ENCODE assay signal across 26 mouse cellular contexts in the genomic region with DNA sequence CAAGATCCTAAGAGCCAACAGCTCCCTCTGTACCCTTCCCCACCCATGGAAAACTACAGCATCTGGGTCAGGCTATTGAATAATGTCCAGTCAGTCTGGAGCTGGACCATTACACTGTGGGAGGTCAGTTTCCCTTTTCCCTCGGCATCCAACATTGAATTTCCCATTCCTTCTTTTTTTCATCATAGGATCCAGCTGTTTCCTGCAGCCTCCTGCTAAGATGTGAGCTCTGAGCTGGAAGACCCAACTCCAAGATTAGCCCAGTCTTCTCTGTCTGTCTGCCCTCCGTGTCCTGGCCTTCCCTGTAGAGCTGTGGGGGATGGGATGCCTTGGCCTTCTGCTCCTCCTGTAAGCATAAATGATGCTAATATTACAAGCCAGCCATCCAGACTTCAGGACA.
DNase-seq lines count a peak whose midpoint lies in the region; ATAC-seq lines count a peak whose summit lies in the region.
"Had no signal": no experiment of that assay in that cellular context is flagged by ENCODE, and none has a peak within 500 bp of the region (broad histone marks: within the 10 kb centered on the region; RNA-seq: fewer than 3 reads in every experiment).

No protein-coding gene starts in this region.

- no peak overlapping the region for H3K4me3 ChIP-seq in kidney, embryonic 14.5 days (ENCODE audit: low read length)
- no peak overlapping the region for H3K4me3 ChIP-seq in midbrain, embryonic 15.5 days
- H3K4me3 ChIP-seq: embryonic facial prominence, embryonic 12.5 days; heart, adult 2 months; layer of hippocampus, adult 2 months had no signal

- no peaks in the 10 kb centered on the region for H3K36me3 ChIP-seq in kidney, embryonic 14.5 days (ENCODE audit: control insufficient read depth, insufficient read depth, low read length)
- no peaks in the 10 kb centered on the region for H3K36me3 ChIP-seq in midbrain, embryonic 15.5 days (replicated peaks)
- H3K36me3 ChIP-seq: embryonic facial prominence, embryonic 12.5 days; G1E had no signal

- no peak overlapping the region for H3K9ac ChIP-seq in kidney, embryonic 14.5 days (ENCODE audit: low read depth, low read length)
- no peak overlapping the region for H3K9ac ChIP-seq in midbrain, embryonic 15.5 days
- H3K9ac ChIP-seq: embryonic facial prominence, embryonic 12.5 days; forebrain, postnatal 0 days; hindbrain, embryonic 14.5 days; liver, postnatal 0 days had no signal

- no peaks in the 10 kb centered on the region for H3K27me3 ChIP-seq in kidney, embryonic 14.5 days (ENCODE audit: control insufficient read depth, insufficient read depth, low read length)
- H3K27me3 ChIP-seq in midbrain, embryonic 15.5 days (replicated peaks): no peaks in the 10 kb centered on the region
- H3K27me3 ChIP-seq: CH12.LX; embryonic facial prominence, embryonic 12.5 days; Patski had no signal

- no peaks in the 10 kb centered on the region for H3K9me3 ChIP-seq in kidney, embryonic 14.5 days (ENCODE audit: control insufficient read depth, low read length)
- no peaks in the 10 kb centered on the region for H3K9me3 ChIP-seq in midbrain, embryonic 15.5 days
- H3K9me3 ChIP-seq: embryonic facial prominence, embryonic 12.5 days had no signal

- intact Hi-C loops in heart, postnatal 10 days (cut with DNase I): no loop called here

- H3K4me1 ChIP-seq in kidney, embryonic 14.5 days (ENCODE audit: control insufficient read depth, insufficient read depth, low read length): no peaks in the 10 kb centered on the region; the same call in 1 of the 2 replicates
- H3K4me1 ChIP-seq in midbrain, embryonic 15.5 days: no peaks in the 10 kb centered on the region
- H3K4me1 ChIP-seq: embryonic facial prominence, embryonic 12.5 days had no signal

- no peak for ATAC-seq in kidney, embryonic 14.5 days (ENCODE audit: low FRiP score, low TSS enrichment)
- no peak for ATAC-seq in midbrain, embryonic 15.5 days (replicated peaks)
- ATAC-seq: forebrain, postnatal 0 days; inflammation-experienced regulatory T-cells, adult 6 months; liver, postnatal 0 days; lung, postnatal 0 days; Patski had no signal

- peak; percentile 15 for DNase-seq in gastrocnemius, postnatal 25 days
- no peak for DNase-seq in gastrocnemius, adult 18-20 months (ENCODE audit: low spot score)
- DNase-seq in kidney, postnatal 14 days: peak; percentile 20
- DNase-seq in heart, postnatal 10 days: peak; percentile 27 to 35
- DNase-seq in layer of hippocampus, postnatal 14 days (ENCODE audit: low spot score in 2 of 2): no peak
- DNase-seq: adrenal gland, postnatal 36 days; B cell, adult 2 months; cerebellum, postnatal 25 days; forebrain, postnatal 0 days; kidney, adult 8-10 months; layer of hippocampus, postnatal 36 days; liver, postnatal 0 days; spleen, adult 18-20 months had no signal

- no peak overlapping the region for H3K4me2 ChIP-seq in kidney, embryonic 14.5 days (replicated peaks; ENCODE audit: low read depth, low read length)
- no peak overlapping the region for H3K4me2 ChIP-seq in midbrain, embryonic 15.5 days
- H3K4me2 ChIP-seq: embryonic facial prominence, embryonic 12.5 days; hindbrain, embryonic 14.5 days; liver, embryonic 11.5 days; midbrain, embryonic 11.5 days had no signal

- no peak overlapping the region for H3K27ac ChIP-seq in kidney, embryonic 14.5 days (ENCODE audit: low read depth, low read length)
- no peak overlapping the region for H3K27ac ChIP-seq in midbrain, embryonic 15.5 days
- H3K27ac ChIP-seq: embryonic facial prominence, embryonic 12.5 days; heart, adult 2 months; hindbrain, embryonic 14.5 days; layer of hippocampus, adult 2 months had no signal

- 70% methylated on average over 2 of the region's 2 CpGs for WGBS in kidney, embryonic 14.5 days
- WGBS in midbrain, embryonic 15.5 days: 67% methylated on average over 2 of the region's 2 CpGs

Comparison
In these comparisons a context has a peak if more than half of its experiments do, and no peak if none do; other contexts are left out.
1. DNase-seq: peak in gastrocnemius, postnatal 25 days (single experiment), kidney, postnatal 14 days (single experiment) and heart, postnatal 10 days (2 of 2); none in gastrocnemius, adult 18-20 months (single experiment) and layer of hippocampus, postnatal 14 days (0 of 2).